Mouse (Mus musculus) thymus, postnatal 0 days (tissue): Measurements from ENCODE around the gene Ccm2. TPM values are rescaled to one million over a fixed set of nuclear protein-coding genes. Genes with fewer than 3 reads are reported as not detected.

Source experiments
- DNase-seq: peaks from one replicate; pipeline ENCODE4 v3.0.0-alpha.2; 2015; ENCODE audit warnings: low spot score
- polyA plus RNA-seq: library from polyadenylated mRNA; unstranded; fragments of >200 nt; fragmentation: Nextera tagmentation; extraction: Ambion mirVana; gene quantifications from 2 replicates; pipeline ENCODE4 v1.2.1, GENCODE M21; 2015

Gene Ccm2
- polyA plus RNA-seq, 1 experiment from 2014 or later = 190 TPM

GRCm38 (mm10) chr11:6579361-6579760 is 32.7 kb downstream of the Ccm2 start:
- no peak for DNase-seq

- DNase-seq = no peak
Observed at GRCm38 (mm10) chr11:6580065-6580750, 33.5 kb downstream of the Ccm2 start.

- no peak for DNase-seq
Observed at GRCm38 (mm10) chr11:6581560-6581959, 34.9 kb downstream of the Ccm2 start.

- no peak for DNase-seq
Observed at GRCm38 (mm10) chr11:6585748-6586147, 39.1 kb downstream of the Ccm2 start.

- peak; percentile 51 for DNase-seq
Observed at GRCm38 (mm10) chr11:6586660-6587059, 40.0 kb downstream of the Ccm2 start.

- DNase-seq = no peak
Observed at GRCm38 (mm10) chr11:6587249-6587940, 40.7 kb downstream of the Ccm2 start.

- DNase-seq = no peak
Observed at GRCm38 (mm10) chr11:6588295-6588694, 41.6 kb downstream of the Ccm2 start.

- no peak for DNase-seq
Observed at GRCm38 (mm10) chr11:6589838-6590237, 43.2 kb downstream of the Ccm2 start.

- DNase-seq = no peak
Observed at GRCm38 (mm10) chr11:6590933-6591675, 44.4 kb downstream of the Ccm2 start.

- DNase-seq = no peak
Observed at GRCm38 (mm10) chr11:6593406-6593805, 46.7 kb downstream of the Ccm2 start.

- no peak for DNase-seq
Observed at GRCm38 (mm10) chr11:6594845-6595244, 48.2 kb downstream of the Ccm2 start.

- DNase-seq = no peak
Observed at GRCm38 (mm10) chr11:6595339-6595738, 48.7 kb downstream of the Ccm2 start.

GRCm38 (mm10) chr11:6596205-6596604 is 49.5 kb downstream of the Ccm2 start:
- no peak for DNase-seq

GRCm38 (mm10) chr11:6596616-6597015 is 49.9 kb downstream of the Ccm2 start:
- no peak for DNase-seq

- DNase-seq = no peak
Observed at GRCm38 (mm10) chr11:6597523-6597922, 50.8 kb downstream of the Ccm2 start.

- DNase-seq = no peak
Observed at GRCm38 (mm10) chr11:6598191-6598889, 51.7 kb downstream of the Ccm2 start.

GRCm38 (mm10) chr11:6599011-6599681 is 52.5 kb downstream of the Ccm2 start:
- no peak for DNase-seq

GRCm38 (mm10) chr11:6599831-6600230 is 53.1 kb downstream of the Ccm2 start:
- no peak for DNase-seq

GRCm38 (mm10) chr11:6600284-6600944 is 53.7 kb downstream of the Ccm2 start:
- no peak for DNase-seq

- DNase-seq = no peak
Observed at GRCm38 (mm10) chr11:6601649-6602480, 55.2 kb downstream of the Ccm2 start.
